Mouse (Mus musculus) liver, embryonic 11.5 days (tissue): Measurements from ENCODE around the gene Hbb-bs. TPM values are rescaled to one million over a fixed set of nuclear protein-coding genes. Genes with fewer than 3 reads are reported as not detected.
"Not testable (repeated sequence)": the region's sequence is repeated elsewhere in the genome, so short reads cannot be mapped to it uniquely, and the experiment has no call there.

Experiments
- ATAC-seq: fragments of 200-750 bp; cut with Nextera tagmentation; replicated peaks from 2 replicates; pipeline ENCODE4 v1.8.0; 2017; ENCODE audit warnings: moderate number of reproducible peaks, mild to moderate bottlenecking, moderate TSS enrichment, moderate library complexity; ENCODE audit not compliant: low FRiP score
- DNase-seq: peaks from one replicate; pipeline ENCODE4 v3.0.0-alpha.2; 2017; ENCODE audit warnings: low spot score
- H3K27ac ChIP-seq: fragments of 300-500 bp; sonication (generic); 2 replicates; pipeline ENCODE4 v1.5.1; 2014; ENCODE audit warnings: mild to moderate bottlenecking, low read depth, low read length, control low read depth
- H3K27me3 ChIP-seq: fragments of 300-500 bp; sonication (generic); replicated peaks from 2 replicates; pipeline ENCODE4 v1.6.1; 2014; ENCODE audit warnings: low read length, mixed read lengths; ENCODE audit not compliant: control insufficient read depth, insufficient read depth
- H3K36me3 ChIP-seq: fragments of 300-500 bp; sonication (generic); 2 replicates; pipeline ENCODE4 v1.6.1; 2014; ENCODE audit warnings: mild to moderate bottlenecking, low read length, moderate library complexity, mixed read lengths; ENCODE audit not compliant: control insufficient read depth, insufficient read depth
- H3K4me1 ChIP-seq: fragments of 300-500 bp; sonication (generic); replicated peaks from 2 replicates; pipeline ENCODE4 v1.6.1; 2014; ENCODE audit warnings: low read length, mixed read lengths; ENCODE audit not compliant: control insufficient read depth, insufficient read depth
- H3K4me2 ChIP-seq: fragments of 300-500 bp; sonication (generic); 2 replicates; pipeline ENCODE4 v1.6.1; 2014; ENCODE audit warnings: mild to moderate bottlenecking, control low read depth, moderate library complexity
- H3K4me3 ChIP-seq: fragments of 300-500 bp; sonication (generic); 2 replicates; pipeline ENCODE4 v1.5.1; 2014; ENCODE audit warnings: low read depth, low read length, control low read depth
- H3K9ac ChIP-seq: fragments of 300-500 bp; sonication (generic); 2 replicates; pipeline ENCODE4 v1.6.1; 2014; ENCODE audit warnings: low read depth, low read length, control low read depth
- H3K9me3 ChIP-seq: fragments of 300-500 bp; sonication (generic); 2 replicates; pipeline ENCODE4 v1.6.1; 2016; ENCODE audit warnings: low read length, inconsistent platforms, mixed read lengths; ENCODE audit not compliant: control insufficient read depth
- WGBS: fragments of 180-500 bp; shearing (Covaris S2); extraction: QIAGEN DNeasy Blood & Tissue Kit; methylation state at CpG from one replicate; pipeline ENCODE4 v1.1.7; 2014; 5-methylcytosine and 5-hydroxymethylcytosine counted together
- polyA plus RNA-seq: library from polyadenylated mRNA; unstranded; fragments of >200 nt; fragmentation: Nextera tagmentation; extraction: Ambion mirVana; gene quantifications from 2 replicates; pipeline ENCODE4 v1.2.1, GENCODE M21; 2014

Hbb-bs gene
- polyA plus RNA-seq, 1 experiment from 2014 or later: 9,439 TPM

DNA sequence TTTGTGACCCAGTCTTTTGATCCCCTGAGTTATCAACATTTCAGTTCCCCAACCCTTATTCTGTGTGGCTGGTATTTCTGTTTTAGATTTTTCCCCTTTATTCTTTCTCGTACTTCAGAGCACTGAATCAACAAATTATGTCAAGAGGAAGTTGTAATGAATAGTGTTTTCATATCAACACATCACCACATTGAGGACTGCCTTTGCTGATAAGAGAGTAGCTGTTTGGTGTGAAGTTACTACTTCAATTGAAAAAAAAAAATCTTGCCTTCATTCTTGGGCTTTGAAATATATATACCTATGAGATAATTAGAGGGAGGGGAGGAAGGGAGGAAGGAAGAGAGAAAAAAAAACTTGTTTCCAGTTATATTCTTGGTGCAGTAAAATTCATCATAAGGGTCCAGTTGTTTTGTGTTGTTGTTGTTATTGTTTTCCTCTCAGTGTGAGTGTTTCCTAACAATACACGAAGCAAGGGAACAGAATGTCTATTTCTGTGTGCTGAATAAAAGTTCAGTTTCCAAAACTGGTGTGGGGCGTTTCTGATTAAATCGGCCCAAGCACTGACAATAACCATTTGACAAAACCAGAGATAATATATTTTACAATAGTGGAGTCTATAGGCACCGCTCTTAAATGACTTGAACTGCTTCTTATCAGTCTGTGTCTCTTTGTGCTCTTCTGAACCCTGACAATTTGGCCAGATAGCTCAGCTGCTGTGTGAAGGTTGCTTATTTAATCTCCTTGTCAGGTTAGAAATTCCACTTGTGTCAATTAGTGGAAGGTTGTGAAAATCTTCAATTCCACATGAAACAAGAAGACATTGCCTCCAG lies 18.7 kb downstream of the Hbb-bs start:
- Histone ChIP-seq H3K4me2 (peak overlapping the region; percentile 52), H3K36me3 (no peaks in the 10 kb centered on the region), H3K4me1 (peaks cover 6% of the 10 kb centered on the region), H3K9me3 (no peaks in the 10 kb centered on the region), H3K27me3 (no peaks in the 10 kb centered on the region), H3K9ac (peak overlapping the region; percentile 44), H3K4me3 (0 out of 2 replicates have a peak overlapping the region, but pooled peaks have one; percentile 6), H3K27ac (peak overlapping the region; percentile 96)
- 22% methylated on average over 5 of the region's 5 CpGs for WGBS
- DNase-seq (no peak), ATAC-seq (peak; percentile 51)

- H3K4me2 ChIP-seq, ATAC-seq, DNase-seq, H3K4me1 ChIP-seq, H3K4me3 ChIP-seq, H3K9me3 ChIP-seq, H3K9ac ChIP-seq, H3K27me3 ChIP-seq, H3K36me3 ChIP-seq: not testable (repeated sequence)
- peak overlapping the region; percentile 70 for H3K27ac ChIP-seq
- WGBS: 55% methylated on average over 2 of the region's 2 CpGs
Observed at GRCm38 (mm10) chr7:103808120-103808519, 19.8 kb downstream of the Hbb-bs start.

DNA sequence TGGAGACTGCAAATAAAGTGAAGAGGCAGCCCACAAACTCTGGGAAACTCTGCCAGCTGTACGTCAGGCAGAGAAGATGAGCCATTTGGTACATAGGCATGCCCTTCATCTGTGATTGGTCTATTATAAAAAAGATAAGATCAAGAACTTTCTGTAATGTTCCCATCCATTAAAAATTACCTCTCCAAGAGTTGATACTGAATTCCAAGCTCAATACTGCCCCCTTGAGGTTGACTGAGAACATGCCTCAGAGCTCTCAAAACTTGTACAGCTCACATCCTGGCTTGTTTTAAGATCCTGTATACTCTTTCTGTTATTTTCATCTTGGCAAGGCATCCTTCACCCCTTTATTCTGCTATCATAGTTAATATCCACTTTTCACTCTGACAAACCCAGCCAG lies 21.0 kb downstream of the Hbb-bs start:
- Histone ChIP-seq H3K9me3 (no peaks in the 10 kb centered on the region), H3K36me3 (no peaks in the 10 kb centered on the region), H3K4me2 (no peak overlapping the region), H3K27me3 (no peaks in the 10 kb centered on the region), H3K4me3 (no peak overlapping the region), H3K27ac (peak overlapping the region; percentile 70; the same call in 1 of the 2 replicates), H3K9ac (no peak overlapping the region), H3K4me1 (peaks cover 6% of the 10 kb centered on the region)
- ATAC-seq (no peak), DNase-seq (no peak)
- WGBS: 72% methylated on average over 1 of the region's 1 CpGs

GRCm38 (mm10) chr7:103792669-103793388 lies 35.1 kb downstream of the Hbb-bs start:
- no peak overlapping the region for H3K4me2 ChIP-seq
- H3K36me3 ChIP-seq: no peaks in the 10 kb centered on the region
- H3K9me3 ChIP-seq: no peaks in the 10 kb centered on the region
- DNase-seq: no peak
- H3K4me3 ChIP-seq: no peak overlapping the region
- H3K27ac ChIP-seq: no peak overlapping the region
- ATAC-seq: peak; percentile 95
- no peak overlapping the region for H3K9ac ChIP-seq
- no peaks in the 10 kb centered on the region for H3K4me1 ChIP-seq
- no peaks in the 10 kb centered on the region for H3K27me3 ChIP-seq
- 17% methylated on average over 4 of the region's 4 CpGs for WGBS

- no peak within 1 kb of the TSS for H3K9ac ChIP-seq
- H3K27ac ChIP-seq: no peak within 1 kb of the TSS
- H3K36me3 ChIP-seq: no peaks in the 10 kb centered on the region
- H3K4me2 ChIP-seq: no peak within 1 kb of the TSS
- WGBS: 73% methylated on average over 3 of the region's 3 CpGs
- no peaks in the 10 kb centered on the region for H3K27me3 ChIP-seq
- DNase-seq (no peak), ATAC-seq (no peak)
- no peak within 1 kb of the TSS for H3K4me3 ChIP-seq
- no peaks in the 10 kb centered on the region for H3K9me3 ChIP-seq
- H3K4me1 ChIP-seq: no peaks in the 10 kb centered on the region
Observed at GRCm38 (mm10) chr7:103791721-103792120, 36.2 kb downstream of the Hbb-bs start, which contains the start of gene Olfr67. TSS of gene Olfr67 (minus strand) at chr7:103791821.

- Histone ChIP-seq H3K27ac (no peak within 1 kb of the TSS), H3K9me3 (no peaks in the 10 kb centered on the region), H3K9ac (no peak within 1 kb of the TSS), H3K27me3 (no peaks in the 10 kb centered on the region), H3K36me3 (no peaks in the 10 kb centered on the region), H3K4me1 (no peaks in the 10 kb centered on the region), H3K4me2 (no peak within 1 kb of the TSS), H3K4me3 (no peak within 1 kb of the TSS)
- WGBS: 81% methylated on average over 3 of the region's 3 CpGs
- ATAC-seq (no peak), DNase-seq (no peak)
Observed at GRCm38 (mm10) chr7:103779598-103779997, 48.3 kb downstream of the Hbb-bs start, which contains the start of gene Olfr68. TSS of gene Olfr68 (minus strand) at chr7:103779698.

- not testable (repeated sequence) for H3K9me3 ChIP-seq, H3K27ac ChIP-seq, H3K27me3 ChIP-seq, DNase-seq, H3K9ac ChIP-seq, H3K4me1 ChIP-seq, H3K4me2 ChIP-seq, H3K4me3 ChIP-seq, H3K36me3 ChIP-seq
- WGBS: 54% methylated on average over 4 of the region's 4 CpGs
- peak; percentile 97 for ATAC-seq
Observed at GRCm38 (mm10) chr7:103777652-103778051, 50.2 kb downstream of the Hbb-bs start.
